Comparison of ENCODE assay signal across 8 mouse cellular contexts in genomic region chr5:3803292-3804165, GRCm38 (mm10). TPM values are rescaled to one million over a fixed set of nuclear protein-coding genes. Genes with fewer than 3 reads are reported as not detected.
DNase-seq lines count a peak whose midpoint lies in the region; ATAC-seq and TF ChIP-seq lines count a peak whose summit lies in the region.

No protein-coding gene starts in this region.

- no peak for DNase-seq in heart, adult 2 months
- no peak for DNase-seq in heart, postnatal 25 days (ENCODE audit: low spot score)
- DNase-seq in induced T-regulatory cell, adult 2 months (ENCODE audit: low read depth), result peak; percentile 65
- DNase-seq in spleen, adult 12 weeks (ENCODE audit: low spot score), result no peak
- DNase-seq in right cerebral cortex, adult 18-20 months, result no peak

- H3K79me3 ChIP-seq in C2C12 (ENCODE audit: low read depth), result peaks cover 68% of the 10 kb centered on the region

- intact Hi-C loops in heart, adult 2 months (cut with DNase I), result loop anchor here (2.0 kb wide), 2 partner anchors 71 to 157 kb away; no protein-coding TSS in a partner anchor
- intact Hi-C loops in heart, postnatal 25 days (cut with DNase I), result loop anchor here (5.0 kb wide), 2 partner anchors 71 to 156 kb away; no protein-coding TSS in a partner anchor

- H3ac ChIP-seq in C2C12 (ENCODE audit: control insufficient read depth, insufficient read length, low read depth), result peak overlapping the region; percentile 75

- H3K36me3 ChIP-seq in heart, adult 2 months (ENCODE audit: control insufficient read depth, insufficient read depth, low read length), result peaks cover 4% of the 10 kb centered on the region
- H3K36me3 ChIP-seq in C2C12 (ENCODE audit: control insufficient read depth, insufficient read depth), result peaks cover 14% of the 10 kb centered on the region
- H3K36me3 ChIP-seq in midbrain, embryonic 12.5 days, result 0 out of 2 replicates have a peak, but pooled peaks cover 4% of the 10 kb centered on the region

- H3K4me1 ChIP-seq in heart, adult 2 months (ENCODE audit: control insufficient read depth, insufficient read depth, low read length), result peaks cover 2% of the 10 kb centered on the region; the same call in 1 of the 2 replicates
- H3K4me1 ChIP-seq in cortical plate, adult 2 months (ENCODE audit: control insufficient read depth, insufficient read depth, low read length), result peaks cover 2% of the 10 kb centered on the region; the same call in 1 of the 2 replicates
- peaks cover 16% of the 10 kb centered on the region for H3K4me1 ChIP-seq in midbrain, embryonic 12.5 days

- no peak for TF ChIP-seq POLR2A in heart, adult 2 months (IDR thresholded peaks at IDR 0.05; ENCODE audit: insufficient read depth, low read depth, low read length)
- TF ChIP-seq POLR2A in cortical plate, adult 2 months (IDR thresholded peaks at IDR 0.05; ENCODE audit: extremely low read depth, insufficient read depth, low read length), result no peak

- no peaks in the 10 kb centered on the region for H3K27me3 ChIP-seq in heart, adult 2 months (ENCODE audit: control insufficient read depth, insufficient read depth, low read length)
- H3K27me3 ChIP-seq in C2C12 (ENCODE audit: control insufficient read depth, insufficient read depth, insufficient read length), result no peaks in the 10 kb centered on the region
- no peaks in the 10 kb centered on the region for H3K27me3 ChIP-seq in midbrain, embryonic 12.5 days

- no peaks in the 10 kb centered on the region for H3K79me2 ChIP-seq in heart, adult 2 months (replicated peaks; ENCODE audit: control insufficient read depth, insufficient read depth, low read length)
- peaks cover 92% of the 10 kb centered on the region for H3K79me2 ChIP-seq in C2C12 (ENCODE audit: control insufficient read depth, insufficient read depth)

- peak overlapping the region; percentile 66 for H3K4me3 ChIP-seq in heart, adult 2 months
- H3K4me3 ChIP-seq in C2C12 (ENCODE audit: insufficient read depth, poor library complexity, severe bottlenecking), result peak overlapping the region; percentile 86
- H3K4me3 ChIP-seq in cortical plate, adult 2 months (ENCODE audit: insufficient read depth, low read length), result peak overlapping the region; percentile 92
- H3K4me3 ChIP-seq in midbrain, embryonic 12.5 days, result peak overlapping the region; percentile 92

- peak overlapping the region; percentile 95 for H3K9ac ChIP-seq in heart, adult 2 months (ENCODE audit: low read depth, low read length)
- peak overlapping the region; percentile 84 for H3K9ac ChIP-seq in midbrain, embryonic 12.5 days (replicated peaks)

- under 1% methylated on average over 36 of the region's 36 CpGs for WGBS in heart, adult 2 months
- under 1% methylated on average over 36 of the region's 36 CpGs for WGBS in midbrain, embryonic 12.5 days

- ATAC-seq in midbrain, embryonic 12.5 days (ENCODE audit: low FRiP score, low read depth), result peak; percentile 79

- no peaks in the 10 kb centered on the region for H3K9me3 ChIP-seq in midbrain, embryonic 12.5 days

- no peak for TF ChIP-seq EP300 in heart, adult 2 months (IDR thresholded peaks at IDR 0.05; ENCODE audit: insufficient read depth, low read depth, low read length)

- TF ChIP-seq CTCF in heart, adult 2 months (IDR thresholded peaks at IDR 0.05), result peak; percentile 39
- TF ChIP-seq CTCF in C2C12 (IDR thresholded peaks at IDR 0.05; ENCODE audit: control insufficient read depth, insufficient read depth, insufficient read length), result no peak
- no peak for TF ChIP-seq CTCF in cortical plate, adult 2 months (IDR thresholded peaks at IDR 0.05; ENCODE audit: extremely low read depth, insufficient read depth, low read length)

- peak overlapping the region; percentile 83 for H3K4me2 ChIP-seq in midbrain, embryonic 12.5 days (replicated peaks)

- H3K27ac ChIP-seq in heart, adult 2 months, result peak overlapping the region; percentile 74
- peak overlapping the region; percentile 78 for H3K27ac ChIP-seq in cortical plate, adult 2 months (ENCODE audit: insufficient read depth, low read length)
- peak overlapping the region; percentile 92 for H3K27ac ChIP-seq in midbrain, embryonic 12.5 days (replicated peaks)

TF ChIP-seq in C2C12, 6 proteins besides CTCF, POLR2A, EP300 and RAD21:
- TF ChIP-seq CEBPB (IDR thresholded peaks at IDR 0.05; ENCODE audit: low read depth), result no peak
TF ChIP-seq in C2C12: peak in this region for 0.

RNA-seq across cellular contexts. Expression of gene Krit1, which starts 0.5 kb away (rescaled TPM):
- total RNA-seq in heart, adult 2 months (2021), result 10 to 100 TPM; 28.4 to 30.9 TPM
- 9.0 and 20.4 TPM in 2 replicates for polyA plus RNA-seq in heart, adult 2 months (2012; rRNA removed)
- total RNA-seq in heart, postnatal 25 days (2021), result 10 to 100 TPM; 31.5 to 32.5 TPM
- polyA plus RNA-seq in C2C12 (2012; fragmentation: generic; extraction: Trizol), result 4.7 TPM
- 46.9 and 47.3 TPM in 2 replicates for polyA plus RNA-seq in cortical plate, adult 2 months (2012; rRNA removed)
- 81.6 and 83.9 TPM in 2 replicates for polyA plus RNA-seq in midbrain, embryonic 12.5 days (2016; fragmentation: Nextera tagmentation; extraction: Ambion mirVana)

RNA-seq across cellular contexts. Expression of gene Ankib1, which starts 0.8 kb away (rescaled TPM):
- total RNA-seq in heart, adult 2 months (2021), result 10 to 100 TPM; 25.2 to 28.0 TPM
- 3.6 and 7.4 TPM in 2 replicates for polyA plus RNA-seq in heart, adult 2 months (2012; rRNA removed)
- 10 to 100 TPM; 21.0 to 25.8 TPM for total RNA-seq in heart, postnatal 25 days (2021)
- 9.5 TPM for polyA plus RNA-seq in C2C12 (2012; fragmentation: generic; extraction: Trizol)
- 19.9 and 22.4 TPM in 2 replicates for polyA plus RNA-seq in cortical plate, adult 2 months (2012; rRNA removed)
- 22.6 and 23.3 TPM in 2 replicates for polyA plus RNA-seq in midbrain, embryonic 12.5 days (2016; fragmentation: Nextera tagmentation; extraction: Ambion mirVana)

RNA-seq across cellular contexts. Expression of gene Lrrd1, which starts 41.4 kb away (rescaled TPM):
- under 1 TPM in 1 of 2 experiments, not detected in 1; 0.07 TPM for total RNA-seq in heart, adult 2 months (2021)
- 0.06 and 0.09 TPM in 2 replicates for polyA plus RNA-seq in heart, adult 2 months (2012; rRNA removed)
- not detected for total RNA-seq in heart, postnatal 25 days (2021)
- polyA plus RNA-seq in C2C12 (2012; fragmentation: generic; extraction: Trizol), result 0.04 TPM
- polyA plus RNA-seq in cortical plate, adult 2 months (2012; rRNA removed), result 0.13 and 0.15 TPM in 2 replicates
- 0.14 TPM in 1 of 2 replicates, not detected in the other for polyA plus RNA-seq in midbrain, embryonic 12.5 days (2016; fragmentation: Nextera tagmentation; extraction: Ambion mirVana)
